Comparison of ENCODE assay signal across 10 mouse cellular contexts in genomic region chr4:83514976-83515669, GRCm38 (mm10). TPM values are rescaled to one million over a fixed set of nuclear protein-coding genes. Genes with fewer than 3 reads are reported as not detected.
DNase-seq lines count a peak whose midpoint lies in the region; ATAC-seq and TF ChIP-seq lines count a peak whose summit lies in the region.
"Had no signal": no experiment of that assay in that cellular context is flagged by ENCODE, and none has a peak within 500 bp of the region (broad histone marks: within the 10 kb centered on the region; RNA-seq: fewer than 3 reads in every experiment).

No protein-coding gene starts in this region.

- H3K4me3 ChIP-seq in heart, adult 2 months: no peak overlapping the region
- H3K4me3 ChIP-seq in liver, embryonic 14.5 days (ENCODE audit: insufficient read depth in 1 of 2, low read depth in 2 of 2, low read length in 2 of 2): no peak overlapping the region
- H3K4me3 ChIP-seq: liver, embryonic 15.5 days had no signal

- TF ChIP-seq EP300 in heart, adult 2 months (IDR thresholded peaks at IDR 0.05; ENCODE audit: insufficient read depth, low read depth, low read length): no peak
- TF ChIP-seq EP300 in liver, embryonic 14.5 days (IDR thresholded peaks at IDR 0.05; ENCODE audit: low read depth): no peak

- 0 out of 2 replicates have a peak, but pooled peaks have one; percentile 17 for TF ChIP-seq CTCF in heart, adult 2 months (IDR thresholded peaks at IDR 0.05)
- peak; percentile 51 for TF ChIP-seq CTCF in liver, embryonic 14.5 days (IDR thresholded peaks at IDR 0.05; ENCODE audit: low read depth)

- no peaks in the 10 kb centered on the region for H3K79me2 ChIP-seq in heart, adult 2 months (replicated peaks; ENCODE audit: control insufficient read depth, insufficient read depth, low read length)

- no peak for TF ChIP-seq POLR2A in heart, adult 2 months (IDR thresholded peaks at IDR 0.05; ENCODE audit: insufficient read depth, low read depth, low read length)

- intact Hi-C loops in heart, adult 2 months (cut with DNase I): no loop called here

- 76% methylated on average over 10 of the region's 10 CpGs for WGBS in heart, adult 2 months
- 78% methylated on average over 10 of the region's 10 CpGs for WGBS in liver, embryonic 14.5 days (ENCODE audit: insufficient replicate concordance)

- no peaks in the 10 kb centered on the region for H3K36me3 ChIP-seq in heart, adult 2 months (ENCODE audit: control insufficient read depth, insufficient read depth, low read length)
- H3K36me3 ChIP-seq in liver, embryonic 14.5 days (replicated peaks; ENCODE audit: control insufficient read depth, insufficient read depth, low read depth): no peaks in the 10 kb centered on the region
- H3K36me3 ChIP-seq: liver, embryonic 15.5 days had no signal

- H3K4me1 ChIP-seq in heart, adult 2 months (ENCODE audit: control insufficient read depth, insufficient read depth, low read length): no peaks in the 10 kb centered on the region
- H3K4me1 ChIP-seq in liver, embryonic 14.5 days (replicated peaks; ENCODE audit: control insufficient read depth in 2 of 2, insufficient read depth in 2 of 2, low read length in 1 of 2): no peaks in the 10 kb centered on the region
- H3K4me1 ChIP-seq: liver, embryonic 15.5 days had no signal

- no peak for DNase-seq in heart, adult 2 months
- no peak for DNase-seq in heart, adult 8-10 months (ENCODE audit: low spot score)
- DNase-seq in liver, embryonic 14.5 days (ENCODE audit: low read depth in 3 of 3, low spot score in 3 of 3): no peak
- DNase-seq in liver (no peak), NIH3T3 (ENCODE audit: low read depth) (peak; percentile 69)
- no peak for DNase-seq in spleen, adult 12 weeks (ENCODE audit: low spot score)
- no peak for DNase-seq in B cell, adult 2 months
- DNase-seq: cerebellum, adult 11-12 months had no signal

- no peak overlapping the region for H3K4me2 ChIP-seq in liver, embryonic 14.5 days (ENCODE audit: low read depth)
- H3K4me2 ChIP-seq: liver, embryonic 15.5 days had no signal

- no peak overlapping the region for H3K9ac ChIP-seq in heart, adult 2 months (ENCODE audit: low read depth, low read length)
- no peak overlapping the region for H3K9ac ChIP-seq in liver, embryonic 14.5 days (replicated peaks)
- H3K9ac ChIP-seq: liver, embryonic 15.5 days had no signal

- H3K27me3 ChIP-seq in heart, adult 2 months (ENCODE audit: control insufficient read depth, insufficient read depth, low read length): no peaks in the 10 kb centered on the region
- no peaks in the 10 kb centered on the region for H3K27me3 ChIP-seq in liver, embryonic 14.5 days (ENCODE audit: control insufficient read depth, insufficient read depth, low read length)
- H3K27me3 ChIP-seq: liver, embryonic 15.5 days had no signal

- ATAC-seq in liver, embryonic 14.5 days (ENCODE audit: insufficient read depth): no peak
- peak; percentile 63 for ATAC-seq in megakaryocyte progenitor cell, adult 5-6 weeks (replicated peaks; ENCODE audit: poor library complexity)

- no peak overlapping the region for H3K27ac ChIP-seq in heart, adult 2 months
- H3K27ac ChIP-seq in liver, embryonic 14.5 days: no peak overlapping the region
- H3K27ac ChIP-seq: liver, embryonic 15.5 days had no signal

- no peaks in the 10 kb centered on the region for H3K9me3 ChIP-seq in liver, embryonic 14.5 days (ENCODE audit: control insufficient read depth, low read length)
- H3K9me3 ChIP-seq: liver, embryonic 15.5 days had no signal

RNA-seq across cellular contexts. Expression of gene Ccdc171, which starts 10.2 kb away (rescaled TPM):
- total RNA-seq in heart, adult 2 months (2021): 1 to 10 TPM in 1 of 2 experiments, under 1 TPM in 1; 0.94 to 1.2 TPM
- 0.45 and 0.59 TPM in 2 replicates for polyA plus RNA-seq in heart, adult 2 months (2012; rRNA removed)
- 1 to 10 TPM in 2 of 4 experiments, under 1 TPM in 2; 0.33 to 1.5 (median 1.0) TPM for total RNA-seq in heart, adult 8-10 months (2022)
- 0.52 and 0.89 TPM in 2 replicates for polyA plus RNA-seq in liver, embryonic 14.5 days (2012; rRNA removed)
- 0.64 and 0.77 TPM in 2 replicates for polyA plus RNA-seq in liver, embryonic 14.5 days (2014; fragmentation: Nextera tagmentation; extraction: Ambion mirVana)
- 3.4 and 5.9 TPM in 2 replicates for total RNA-seq in megakaryocyte progenitor cell, adult 5-6 weeks (2015)
- total RNA-seq in megakaryocyte progenitor cell, adult 5-6 weeks (2017): 6.2 and 8.7 TPM in 2 replicates

RNA-seq across cellular contexts. Expression of gene Psip1, which starts 28.9 kb away (rescaled TPM):
- total RNA-seq in heart, adult 2 months (2021): 10 to 100 TPM; 17.1 to 18.1 TPM
- polyA plus RNA-seq in heart, adult 2 months (2012; rRNA removed): 8.2 and 8.6 TPM in 2 replicates
- total RNA-seq in heart, adult 8-10 months (2022): 10 to 100 TPM; 15.1 to 20.4 (median 17.3) TPM
- polyA plus RNA-seq in liver, embryonic 14.5 days (2012; rRNA removed): 22.1 and 41.4 TPM in 2 replicates
- 54.7 and 60.4 TPM in 2 replicates for polyA plus RNA-seq in liver, embryonic 14.5 days (2014; fragmentation: Nextera tagmentation; extraction: Ambion mirVana)
- total RNA-seq in megakaryocyte progenitor cell, adult 5-6 weeks (2015): 154 and 173 TPM in 2 replicates
- total RNA-seq in megakaryocyte progenitor cell, adult 5-6 weeks (2017): 158 and 198 TPM in 2 replicates

Comparison
In these comparisons a context has a peak if more than half of its experiments do, and no peak if none do; other contexts are left out.
1. RNA of gene Psip1, which starts 28.9 kb away (total RNA-seq): 154 to 198 TPM in megakaryocyte progenitor cell, adult 5-6 weeks; 17.1 to 18.1 TPM in heart, adult 2 months and 15.1 to 20.4 TPM in heart, adult 8-10 months; every median in the first group is over 4 times any median in the second.